ENCODE assay signal across 27 mouse cellular contexts in the genomic region with DNA sequence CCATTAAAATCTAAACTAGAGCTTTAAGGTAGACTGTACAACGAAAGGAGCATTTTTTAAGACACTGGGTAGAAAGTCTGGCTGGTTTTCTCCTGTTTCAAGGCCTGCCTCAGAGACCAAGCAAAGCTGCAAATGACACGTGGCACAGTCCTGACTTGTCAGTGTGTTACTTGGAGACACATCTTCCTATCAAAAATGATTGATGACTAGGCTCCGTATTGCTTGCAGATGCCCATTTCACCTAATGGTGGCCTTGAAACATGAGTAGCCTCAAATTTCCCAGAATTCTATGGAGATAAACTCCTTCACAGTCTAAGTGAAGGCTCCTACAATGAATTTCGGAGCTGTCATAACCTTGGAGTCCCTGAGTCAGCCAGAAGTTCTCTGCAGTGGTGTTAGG.
A peak's percentile ranks its signal among the peaks of the same experiment; 100 is the strongest.
DNase-seq lines count a peak whose midpoint lies in the region; ATAC-seq lines count a peak whose summit lies in the region.
"Had no signal": no experiment of that assay in that cellular context is flagged by ENCODE, and none has a peak within 500 bp of the region (broad histone marks: within the 10 kb centered on the region; RNA-seq: fewer than 3 reads in every experiment).

No protein-coding gene starts in this region.

- ATAC-seq in limb, embryonic 11.5 days (ENCODE audit: insufficient number of reproducible peaks, low FRiP score, low TSS enrichment, low read depth), result no peak
- no peak for ATAC-seq in kidney, embryonic 16.5 days (ENCODE audit: low FRiP score, low TSS enrichment)
- ATAC-seq: forebrain, embryonic 15.5 days; intestine, postnatal 0 days; Patski had no signal

- no peak overlapping the region for H3K9ac ChIP-seq in limb, embryonic 11.5 days (ENCODE audit: low read length)
- H3K9ac ChIP-seq in kidney, embryonic 16.5 days (replicated peaks; ENCODE audit: low read length), result no peak overlapping the region
- H3K9ac ChIP-seq: embryonic facial prominence, embryonic 13.5 days; forebrain, embryonic 12.5 days; forebrain, embryonic 15.5 days; heart, embryonic 12.5 days; heart, embryonic 15.5 days; hindbrain, embryonic 15.5 days had no signal

- no peak overlapping the region for H3K4me2 ChIP-seq in limb, embryonic 11.5 days (ENCODE audit: low read depth, severe bottlenecking)
- H3K4me2 ChIP-seq in kidney, embryonic 16.5 days (replicated peaks; ENCODE audit: low read depth, low read length), result no peak overlapping the region
- H3K4me2 ChIP-seq: embryonic facial prominence, embryonic 13.5 days; forebrain, embryonic 12.5 days; forebrain, embryonic 15.5 days; heart, embryonic 12.5 days; heart, embryonic 15.5 days; hindbrain, embryonic 15.5 days had no signal

- no peak overlapping the region for H3K4me3 ChIP-seq in limb, embryonic 11.5 days (ENCODE audit: low read depth, low read length)
- H3K4me3 ChIP-seq in kidney, embryonic 16.5 days (ENCODE audit: low read length), result no peak overlapping the region
- H3K4me3 ChIP-seq: embryonic facial prominence, embryonic 10.5 days; embryonic facial prominence, embryonic 13.5 days; erythroblast, embryonic 14.5 days; forebrain, embryonic 12.5 days; forebrain, embryonic 15.5 days; heart, embryonic 12.5 days; heart, embryonic 15.5 days; hindbrain, embryonic 10.5 days; hindbrain, embryonic 15.5 days had no signal

- H3K36me3 ChIP-seq in limb, embryonic 11.5 days (ENCODE audit: control insufficient read depth, insufficient read depth, low read length), result no peaks in the 10 kb centered on the region
- H3K36me3 ChIP-seq in kidney, embryonic 16.5 days (ENCODE audit: insufficient read depth, low read length), result no peaks in the 10 kb centered on the region
- H3K36me3 ChIP-seq: embryonic facial prominence, embryonic 10.5 days; embryonic facial prominence, embryonic 13.5 days; forebrain, embryonic 12.5 days; forebrain, embryonic 15.5 days; G1E; heart, embryonic 12.5 days; heart, embryonic 15.5 days; hindbrain, embryonic 10.5 days; hindbrain, embryonic 15.5 days had no signal

- no peaks in the 10 kb centered on the region for H3K9me3 ChIP-seq in limb, embryonic 11.5 days (ENCODE audit: control insufficient read depth, low read length)
- H3K9me3 ChIP-seq in kidney, embryonic 16.5 days (ENCODE audit: low read length), result no peaks in the 10 kb centered on the region
- H3K9me3 ChIP-seq: embryonic facial prominence, embryonic 10.5 days; embryonic facial prominence, embryonic 13.5 days; forebrain, embryonic 12.5 days; forebrain, embryonic 15.5 days; G1E; heart, embryonic 12.5 days; heart, embryonic 15.5 days; hindbrain, embryonic 10.5 days; hindbrain, embryonic 15.5 days had no signal

- H3K27ac ChIP-seq in limb, embryonic 11.5 days (replicated peaks; ENCODE audit: low read depth, low read length), result no peak overlapping the region
- no peak overlapping the region for H3K27ac ChIP-seq in kidney, embryonic 16.5 days (ENCODE audit: low read length)
- H3K27ac ChIP-seq: embryonic facial prominence, embryonic 10.5 days; embryonic facial prominence, embryonic 13.5 days; forebrain, embryonic 12.5 days; forebrain, embryonic 15.5 days; heart, embryonic 15.5 days; hindbrain, embryonic 10.5 days; hindbrain, embryonic 15.5 days had no signal

- no peaks in the 10 kb centered on the region for H3K4me1 ChIP-seq in limb, embryonic 11.5 days (ENCODE audit: control insufficient read depth, insufficient read depth, low read length)
- no peaks in the 10 kb centered on the region for H3K4me1 ChIP-seq in kidney, embryonic 16.5 days (ENCODE audit: insufficient read depth, low read length)
- H3K4me1 ChIP-seq: embryonic facial prominence, embryonic 13.5 days; forebrain, embryonic 12.5 days; heart, embryonic 12.5 days; heart, embryonic 15.5 days had no signal

- WGBS in limb, embryonic 11.5 days, result 57% methylated on average over 4 of the region's 4 CpGs
- 47% methylated on average over 4 of the region's 4 CpGs for WGBS in kidney, embryonic 16.5 days

- H3K27me3 ChIP-seq in limb, embryonic 11.5 days (ENCODE audit: control insufficient read depth, insufficient read depth, low read length), result no peaks in the 10 kb centered on the region
- H3K27me3 ChIP-seq in kidney, embryonic 16.5 days (ENCODE audit: insufficient read depth, low read length), result no peaks in the 10 kb centered on the region
- H3K27me3 ChIP-seq: embryonic facial prominence, embryonic 13.5 days; forebrain, embryonic 12.5 days; forebrain, embryonic 15.5 days; heart, embryonic 12.5 days; heart, embryonic 15.5 days; hindbrain, embryonic 15.5 days had no signal

- peak; percentile 31 for DNase-seq in adrenal gland, postnatal 14 days
- DNase-seq in adrenal gland, postnatal 25 days, result no peak
- peak; percentile 6 for DNase-seq in ovary, adult 18-20 months (ENCODE audit: low spot score)
- no peak for DNase-seq in ovary, postnatal 10 days (ENCODE audit: low spot score)
- DNase-seq in limb, embryonic 11.5 days (ENCODE audit: low spot score), result peak; percentile 25
- DNase-seq: B cell, adult 2 months; cerebellum, adult 11 months; cerebellum, adult 2 months; cerebellum, adult 9-11 months; cerebellum, postnatal 25 days; gastrocnemius, postnatal 25 days; heart, adult 18-20 months; heart, postnatal 10 days; heart, postnatal 36 days had no signal

Comparison
In these comparisons a context has a peak if more than half of its experiments do, and no peak if none do; other contexts are left out.
1. DNase-seq: peak in adrenal gland, postnatal 14 days (single experiment), ovary, adult 18-20 months (single experiment) and limb, embryonic 11.5 days (single experiment); none in adrenal gland, postnatal 25 days (single experiment) and ovary, postnatal 10 days (single experiment).